Mouse (Mus musculus) cerebellum, adult 2 months (tissue): ENCODE measurements at regions not wholly inside any gene's neighbourhood (a gene's known extent, or its start where the extent isn't known, plus 50 kb on each side); places are given as distances from the start of the nearest gene placed in this dataset.

Experiments used
- CTCF ChIP-seq: fragments of 200-500 bp; IDR thresholded peaks from 2 replicates; pipeline ENCODE4 v1.5.1; 2011; ENCODE audit warnings: low read depth, mild to moderate bottlenecking, control low read depth, low read length, moderate library complexity, borderline replicate concordance; ENCODE audit not compliant: insufficient read depth
- POLR2A ChIP-seq: fragments of 200-500 bp; IDR thresholded peaks from 2 replicates; pipeline ENCODE4 v1.6.1; 2011; ENCODE audit warnings: low read length, control low read depth, borderline replicate concordance; ENCODE audit not compliant: insufficient read depth

DNA sequence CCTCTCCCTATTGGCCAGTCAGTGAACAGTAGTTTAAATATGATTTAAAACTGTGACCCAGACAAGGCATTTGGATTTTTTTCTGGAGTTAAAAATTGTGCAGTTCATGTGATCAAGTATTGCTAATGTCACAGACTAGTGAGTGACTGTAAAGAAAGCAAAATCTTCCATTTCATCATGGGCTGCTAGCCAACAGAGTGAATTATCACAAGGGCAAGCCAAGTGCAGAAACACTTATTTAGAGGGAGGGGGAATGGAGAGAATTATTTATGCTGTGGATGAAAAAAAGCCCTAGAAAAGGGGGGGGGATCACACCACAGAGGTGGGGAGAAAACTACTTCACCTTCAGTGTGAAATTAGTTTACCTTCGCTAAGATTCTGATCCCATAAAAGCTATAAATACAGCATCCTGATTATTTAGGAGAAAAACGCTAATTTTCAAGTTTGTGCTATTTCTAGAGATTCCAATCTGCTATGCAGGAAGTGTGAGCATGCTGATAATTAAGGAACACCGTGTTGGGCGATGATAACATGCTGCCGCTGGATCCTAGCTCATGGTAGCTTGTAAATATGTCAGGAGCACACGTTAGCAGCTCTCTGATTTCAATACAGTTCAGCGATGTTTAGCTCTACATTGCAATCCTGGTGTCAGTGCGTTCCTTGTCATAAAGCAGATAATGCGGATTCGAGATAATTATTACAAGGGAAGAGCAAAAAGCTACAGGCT, 62.2 kb upstream of the Clstn2 start:
- TF ChIP-seq CTCF = no peak
- no peak for TF ChIP-seq POLR2A
